Mouse (Mus musculus) bone marrow, adult 2 months (tissue): ENCODE measurements at regions not wholly inside any gene's neighbourhood (a gene's known extent, or its start where the extent isn't known, plus 50 kb on each side); places are given as distances from the start of the nearest gene placed in this dataset.

Experiments
- H3K27ac ChIP-seq: fragments of 200-500 bp; 2 replicates; pipeline ENCODE4 v1.5.1; 2012; ENCODE audit warnings: low read depth, mild to moderate bottlenecking, control low read depth, inconsistent platforms, low read length; ENCODE audit not compliant: control insufficient read depth, poor library complexity, insufficient read depth
- H3K4me1 ChIP-seq: fragments of 200-500 bp; 2 replicates; pipeline ENCODE4 v1.6.1; 2011; ENCODE audit warnings: low read length; ENCODE audit not compliant: control insufficient read depth, insufficient read depth
- H3K4me3 ChIP-seq: fragments of 200-500 bp; replicated peaks from 2 replicates; pipeline ENCODE3; 2011; ENCODE audit warnings: mild to moderate bottlenecking, low read depth, low read length, control low read depth; ENCODE audit not compliant: control insufficient read depth
- CTCF ChIP-seq: fragments of 200-500 bp; IDR thresholded peaks from 2 replicates; pipeline ENCODE4 v1.5.1; 2011; ENCODE audit warnings: low read length, control low read depth; ENCODE audit not compliant: control insufficient read depth, insufficient read depth
- POLR2A ChIP-seq: fragments of 200-500 bp; IDR thresholded peaks from 2 replicates; pipeline ENCODE4 v1.6.1; 2011; ENCODE audit warnings: low read depth, mild to moderate bottlenecking, control low read depth, low read length, borderline replicate concordance; ENCODE audit not compliant: control insufficient read depth
- WGBS: fragments of 180-500 bp; shearing (Covaris S2); methylation state at CpG from one replicate; pipeline ENCODE4 v1.1.7; 2018; 5-methylcytosine and 5-hydroxymethylcytosine counted together

- H3K4me1 ChIP-seq, result no peaks in the 10 kb centered on the region
- H3K27ac ChIP-seq, result no peak overlapping the region
- H3K4me3 ChIP-seq, result no peak overlapping the region
- TF ChIP-seq CTCF (no peak), POLR2A (no peak)
- WGBS, result 65% methylated on average over 4 of the region's 4 CpGs
Measured at GRCm38 (mm10) chr3:78667374-78668023, 618.8 kb downstream of the Rapgef2 start.

GRCm38 (mm10) chr3:78648115-78648514, 638.2 kb downstream of the Rapgef2 start:
- TF ChIP-seq POLR2A (no peak), CTCF (no peak)
- WGBS, result 81% methylated on average over 2 of the region's 2 CpGs
- no peaks in the 10 kb centered on the region for H3K4me1 ChIP-seq
- no peak overlapping the region for H3K4me3 ChIP-seq
- no peak overlapping the region for H3K27ac ChIP-seq

- 60% methylated on average over 4 of the region's 4 CpGs for WGBS
- no peak for TF ChIP-seq POLR2A
- no peak for TF ChIP-seq CTCF
- H3K4me1 ChIP-seq, result no peaks in the 10 kb centered on the region
- H3K4me3 ChIP-seq, result no peak overlapping the region
- H3K27ac ChIP-seq, result no peak overlapping the region
Measured at GRCm38 (mm10) chr3:78635386-78635785, 650.9 kb downstream of the Rapgef2 start.

- WGBS, result 30% methylated on average over 3 of the region's 3 CpGs
- Histone ChIP-seq H3K4me1 (no peaks in the 10 kb centered on the region), H3K4me3 (no peak overlapping the region), H3K27ac (no peak overlapping the region)
- TF ChIP-seq CTCF (no peak), POLR2A (no peak)
Measured at GRCm38 (mm10) chr3:78618900-78619299, 667.4 kb downstream of the Rapgef2 start.

- H3K4me1 ChIP-seq, result no peaks in the 10 kb centered on the region
- WGBS, result 49% methylated on average over 6 of the region's 6 CpGs
- TF ChIP-seq POLR2A, result no peak
- TF ChIP-seq CTCF, result no peak
- H3K4me3 ChIP-seq, result no peak overlapping the region
- H3K27ac ChIP-seq, result no peak overlapping the region
Measured at GRCm38 (mm10) chr3:78594718-78595236, 691.5 kb downstream of the Rapgef2 start.

- no peak for TF ChIP-seq POLR2A
- TF ChIP-seq CTCF, result no peak
- H3K4me1 ChIP-seq, result no peaks in the 10 kb centered on the region
- WGBS, result 85% methylated on average over 11 of the region's 11 CpGs
- no peak overlapping the region for H3K4me3 ChIP-seq
- no peak overlapping the region for H3K27ac ChIP-seq
Measured at GRCm38 (mm10) chr3:78594305-78594704, 692.0 kb downstream of the Rapgef2 start.

GRCm38 (mm10) chr3:78586639-78587038, 699.7 kb downstream of the Rapgef2 start:
- 47% methylated on average over 1 of the region's 1 CpGs for WGBS
- no peaks in the 10 kb centered on the region for H3K4me1 ChIP-seq
- no peak overlapping the region for H3K4me3 ChIP-seq
- H3K27ac ChIP-seq, result no peak overlapping the region
- no peak for TF ChIP-seq CTCF
- no peak for TF ChIP-seq POLR2A

- no peak overlapping the region for H3K4me3 ChIP-seq
- TF ChIP-seq CTCF (no peak), POLR2A (no peak)
- 34% methylated on average over 1 of the region's 1 CpGs for WGBS
- no peaks in the 10 kb centered on the region for H3K4me1 ChIP-seq
- no peak overlapping the region for H3K27ac ChIP-seq
Measured at GRCm38 (mm10) chr3:78581868-78582267, 704.4 kb downstream of the Rapgef2 start.

GRCm38 (mm10) chr3:78581100-78581499, 705.2 kb downstream of the Rapgef2 start:
- Histone ChIP-seq H3K27ac (no peak overlapping the region), H3K4me1 (no peaks in the 10 kb centered on the region), H3K4me3 (no peak overlapping the region)
- 73% methylated on average over 3 of the region's 3 CpGs for WGBS
- TF ChIP-seq POLR2A, result no peak
- no peak for TF ChIP-seq CTCF
